Mouse (Mus musculus) heart, embryonic 13.5 days (tissue): Measurements from ENCODE around the gene Kcnn3. TPM values are rescaled to one million over a fixed set of nuclear protein-coding genes. Genes with fewer than 3 reads are reported as not detected.

Source experiments
- ATAC-seq: fragments of 200-750 bp; cut with Nextera tagmentation; 2 replicates; pipeline ENCODE4 v1.8.0; 2017; ENCODE audit warnings: moderate TSS enrichment; ENCODE audit not compliant: insufficient number of reproducible peaks, low FRiP score, low TSS enrichment; ENCODE audit errors: extremely low read depth
- H3K27ac ChIP-seq: fragments of 300-500 bp; sonication (generic); replicated peaks from 2 replicates; pipeline ENCODE4 v1.5.1; 2015; ENCODE audit warnings: moderate library complexity, mild to moderate bottlenecking, inconsistent platforms
- H3K27me3 ChIP-seq: fragments of 300-500 bp; sonication (generic); replicated peaks from 2 replicates; pipeline ENCODE4 v1.6.1; 2015; ENCODE audit warnings: mild to moderate bottlenecking, inconsistent platforms
- H3K36me3 ChIP-seq: fragments of 300-500 bp; sonication (generic); 2 replicates; pipeline ENCODE4 v1.6.1; 2015; ENCODE audit warnings: mild to moderate bottlenecking, inconsistent platforms
- H3K4me1 ChIP-seq: fragments of 300-500 bp; sonication (generic); 2 replicates; pipeline ENCODE4 v1.6.1; 2015; ENCODE audit warnings: inconsistent platforms
- H3K4me2 ChIP-seq: fragments of 300-500 bp; sonication (generic); 2 replicates; pipeline ENCODE4 v1.6.1; 2015; ENCODE audit warnings: inconsistent platforms, mild to moderate bottlenecking, moderate library complexity
- H3K4me3 ChIP-seq: fragments of 300-500 bp; sonication (generic); 2 replicates; pipeline ENCODE4 v1.5.1; 2015; ENCODE audit warnings: moderate library complexity, mild to moderate bottlenecking, inconsistent platforms
- H3K9ac ChIP-seq: fragments of 300-500 bp; sonication (generic); 2 replicates; pipeline ENCODE4 v1.6.1; 2015; ENCODE audit warnings: inconsistent platforms, mild to moderate bottlenecking, moderate library complexity
- H3K9me3 ChIP-seq: fragments of 300-500 bp; sonication (generic); 2 replicates; pipeline ENCODE4 v1.6.1; 2016; ENCODE audit warnings: inconsistent platforms
- WGBS: fragments of 180-500 bp; shearing (Covaris S2); methylation state at CpG from one replicate; pipeline ENCODE4 v1.1.7; 2015; ENCODE audit warnings: mixed read lengths; 5-methylcytosine and 5-hydroxymethylcytosine counted together
- polyA plus RNA-seq: library from polyadenylated mRNA; unstranded; fragments of >200 nt; fragmentation: Nextera tagmentation; extraction: Ambion mirVana; gene quantifications from 2 replicates; pipeline ENCODE4 v1.2.1, GENCODE M21; 2015

Kcnn3 gene
- polyA plus RNA-seq, 1 experiment from 2014 or later: 2.3 TPM

DNA sequence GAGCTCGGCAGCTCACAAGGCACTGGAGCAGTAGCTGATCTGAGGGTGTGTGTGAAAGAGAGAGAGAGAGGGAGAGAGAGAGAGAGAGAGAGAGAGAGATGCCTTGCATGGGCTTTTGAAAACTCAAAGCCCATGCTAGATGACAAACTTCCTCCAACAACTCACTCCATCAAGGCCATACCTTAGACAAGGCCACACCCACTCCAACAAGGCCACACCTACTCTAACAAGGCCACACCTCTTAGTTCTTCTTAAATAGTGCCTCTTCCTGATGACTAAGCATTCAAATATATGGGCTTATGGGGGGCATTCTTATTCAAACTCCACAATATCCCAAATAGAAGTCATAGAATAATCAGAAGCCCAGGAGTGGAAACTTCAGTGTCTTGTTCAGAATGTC is 49.1 kb downstream of the Kcnn3 start:
- H3K4me1 ChIP-seq: peaks cover 8% of the 10 kb centered on the region
- H3K9ac ChIP-seq: no peak overlapping the region
- ATAC-seq: no peak
- H3K4me3 ChIP-seq: no peak overlapping the region
- 84% methylated on average over 1 of the region's 1 CpGs for WGBS
- H3K27ac ChIP-seq: no peak overlapping the region
- H3K36me3 ChIP-seq: no peaks in the 10 kb centered on the region
- H3K9me3 ChIP-seq: no peaks in the 10 kb centered on the region
- H3K27me3 ChIP-seq: peaks cover 49% of the 10 kb centered on the region
- no peak overlapping the region for H3K4me2 ChIP-seq

DNA sequence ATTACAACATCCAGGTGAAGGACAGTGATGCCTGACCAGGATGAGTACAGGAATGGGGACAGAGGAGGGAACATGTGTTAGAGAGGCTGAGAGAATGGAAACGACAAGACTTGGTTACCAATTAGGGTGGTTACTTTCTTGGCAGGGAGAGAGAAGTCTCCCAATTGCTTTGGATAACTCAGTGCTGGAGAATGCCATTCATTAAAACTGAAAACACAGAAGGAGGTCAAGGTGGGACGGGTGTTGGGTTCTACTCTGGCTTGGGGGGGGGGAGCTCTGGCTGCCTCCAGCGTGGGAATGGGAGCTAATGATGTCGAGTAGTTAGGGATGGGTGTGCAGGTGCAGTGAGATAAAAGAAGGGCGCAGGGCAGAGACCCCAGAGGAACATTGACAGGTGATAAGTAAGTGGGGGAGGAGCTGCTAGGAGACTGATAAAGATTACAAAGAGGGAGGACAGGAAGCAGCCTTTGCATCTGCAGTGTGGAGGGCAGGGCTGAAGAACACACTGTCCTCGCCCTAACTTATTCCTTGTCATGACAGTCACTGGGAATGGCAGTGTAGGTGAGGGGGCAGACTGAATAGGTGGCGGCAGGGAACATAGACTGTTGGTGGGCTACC is 49.9 kb downstream of the Kcnn3 start:
- Histone ChIP-seq H3K27ac (no peak overlapping the region), H3K27me3 (peaks cover 49% of the 10 kb centered on the region), H3K9ac (no peak overlapping the region), H3K4me3 (no peak overlapping the region), H3K4me1 (peaks cover 8% of the 10 kb centered on the region), H3K4me2 (no peak overlapping the region), H3K36me3 (no peaks in the 10 kb centered on the region), H3K9me3 (no peaks in the 10 kb centered on the region)
- 12% methylated on average over 7 of the region's 7 CpGs for WGBS
- no peak for ATAC-seq

DNA sequence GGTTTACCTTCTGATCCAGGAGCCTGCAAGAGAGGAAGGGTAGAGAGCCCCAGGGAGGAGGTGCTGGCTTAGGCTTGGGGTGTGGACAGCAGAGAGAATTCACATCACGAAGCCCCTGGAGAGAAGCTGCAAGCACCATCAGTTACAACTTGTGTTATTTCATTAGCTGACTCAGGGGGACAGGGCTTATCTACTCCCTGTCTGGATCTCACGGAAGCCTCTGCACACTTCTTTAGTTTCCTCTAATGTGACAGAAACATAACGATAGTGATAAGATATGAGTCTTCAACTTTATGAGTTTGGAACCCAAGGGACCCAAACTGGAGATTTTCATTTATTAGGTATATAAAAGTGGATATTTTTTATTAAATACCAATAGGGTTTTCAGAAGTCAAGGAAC is 50.4 kb downstream of the Kcnn3 start:
- no peaks in the 10 kb centered on the region for H3K9me3 ChIP-seq
- H3K27me3 ChIP-seq: peaks cover 49% of the 10 kb centered on the region
- 6% methylated on average over 3 of the region's 3 CpGs for WGBS
- no peak overlapping the region for H3K9ac ChIP-seq
- no peak for ATAC-seq
- no peak overlapping the region for H3K27ac ChIP-seq
- H3K36me3 ChIP-seq: no peaks in the 10 kb centered on the region
- no peak overlapping the region for H3K4me3 ChIP-seq
- H3K4me2 ChIP-seq: no peak overlapping the region
- H3K4me1 ChIP-seq: peaks cover 8% of the 10 kb centered on the region

DNA sequence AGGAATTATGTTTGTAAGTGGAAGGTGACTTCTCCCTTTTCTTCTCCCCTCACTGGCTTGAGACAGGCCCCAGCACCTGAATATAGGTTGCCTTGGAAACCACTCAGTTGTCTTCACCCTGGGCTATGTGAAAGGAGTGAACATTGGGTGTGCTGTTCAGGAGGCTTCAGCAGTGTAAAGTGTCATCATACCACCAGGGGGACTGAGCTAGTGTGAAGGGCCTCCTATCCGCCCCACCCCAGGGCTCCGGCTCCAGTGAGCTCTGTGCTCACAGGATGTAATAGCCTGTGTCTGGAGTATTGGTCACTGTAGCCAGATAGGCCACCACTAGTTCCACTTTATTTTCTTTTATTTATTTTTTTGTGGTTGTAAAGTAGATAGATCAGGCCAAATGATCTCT is 54.3 kb downstream of the Kcnn3 start:
- Histone ChIP-seq H3K4me3 (no peak overlapping the region), H3K9ac (no peak overlapping the region), H3K27me3 (peaks cover 50% of the 10 kb centered on the region), H3K4me1 (peaks cover 8% of the 10 kb centered on the region), H3K9me3 (no peaks in the 10 kb centered on the region), H3K36me3 (no peaks in the 10 kb centered on the region), H3K4me2 (no peak overlapping the region), H3K27ac (no peak overlapping the region)
- 35% methylated on average over 2 of the region's 2 CpGs for WGBS
- ATAC-seq: no peak

DNA sequence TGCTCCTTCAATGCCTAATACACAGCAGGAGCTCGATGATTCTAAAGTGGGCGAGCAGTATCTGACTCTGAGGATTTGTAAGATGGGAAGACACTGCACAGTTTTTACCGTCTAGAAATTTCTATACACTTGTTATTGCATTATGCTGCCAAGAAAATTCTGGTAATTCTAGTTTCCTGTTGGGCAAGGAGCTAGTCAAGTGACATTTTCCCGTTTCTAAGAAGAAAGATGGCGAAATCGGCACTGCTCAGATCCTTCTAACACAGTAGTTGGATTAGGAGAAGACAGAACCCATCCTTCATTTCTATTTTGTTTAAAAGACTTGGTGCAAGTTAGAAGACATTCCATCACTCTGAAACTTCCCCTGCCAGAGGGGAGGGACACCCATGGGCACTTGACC is 56.4 kb downstream of the Kcnn3 start:
- Histone ChIP-seq H3K9ac (no peak overlapping the region), H3K4me1 (no peaks in the 10 kb centered on the region), H3K4me3 (no peak overlapping the region), H3K9me3 (no peaks in the 10 kb centered on the region), H3K27ac (no peak overlapping the region), H3K4me2 (no peak overlapping the region), H3K36me3 (no peaks in the 10 kb centered on the region), H3K27me3 (peaks cover 39% of the 10 kb centered on the region)
- WGBS: 87% methylated on average over 6 of the region's 6 CpGs
- no peak for ATAC-seq

DNA sequence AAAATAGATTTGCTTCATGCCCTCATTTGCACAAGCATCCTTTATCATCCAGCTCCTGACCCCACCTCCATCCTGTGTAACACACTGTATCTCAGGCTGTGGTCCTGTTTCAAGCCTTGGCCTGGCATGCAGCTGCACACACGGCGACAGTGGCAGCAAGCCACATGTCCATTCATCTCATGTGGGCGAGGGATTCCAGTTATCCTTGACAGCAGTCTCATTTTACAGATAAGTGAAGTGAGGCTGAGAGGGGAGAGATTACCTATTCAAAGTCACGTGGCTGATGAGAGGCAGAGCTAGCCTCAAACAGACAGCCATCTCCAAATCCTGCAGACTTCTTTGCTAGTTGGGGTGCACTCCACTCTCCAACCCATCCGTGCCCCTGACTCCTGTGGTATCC is 57.2 kb downstream of the Kcnn3 start:
- no peak for ATAC-seq
- no peaks in the 10 kb centered on the region for H3K36me3 ChIP-seq
- H3K4me3 ChIP-seq: no peak overlapping the region
- no peaks in the 10 kb centered on the region for H3K4me1 ChIP-seq
- H3K27ac ChIP-seq: no peak overlapping the region
- no peak overlapping the region for H3K4me2 ChIP-seq
- 32% methylated on average over 5 of the region's 5 CpGs for WGBS
- H3K9ac ChIP-seq: no peak overlapping the region
- peaks cover 32% of the 10 kb centered on the region for H3K27me3 ChIP-seq
- H3K9me3 ChIP-seq: no peaks in the 10 kb centered on the region

DNA sequence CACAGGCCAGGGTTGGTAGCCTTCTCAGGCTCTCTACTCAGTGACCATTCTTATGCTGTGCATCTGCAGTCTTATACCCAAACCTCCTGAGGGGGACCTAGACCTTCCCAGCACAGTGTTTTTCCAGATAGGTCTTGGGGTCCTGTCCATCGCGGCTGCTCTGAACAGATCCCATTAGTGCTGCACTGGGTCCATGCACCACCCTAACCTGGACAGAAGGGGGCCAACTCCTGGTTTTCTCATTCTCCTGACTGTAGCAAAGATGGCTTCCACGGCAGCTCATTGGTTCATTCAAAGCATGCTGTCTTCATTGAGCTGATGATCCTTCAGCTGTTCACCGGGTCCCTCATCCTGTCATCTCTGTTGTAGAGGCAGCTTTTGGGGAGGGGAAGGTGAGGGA is 58.1 kb downstream of the Kcnn3 start:
- H3K27me3 ChIP-seq: peaks cover 23% of the 10 kb centered on the region
- no peaks in the 10 kb centered on the region for H3K9me3 ChIP-seq
- WGBS: 68% methylated on average over 4 of the region's 4 CpGs
- no peak for ATAC-seq
- H3K36me3 ChIP-seq: no peaks in the 10 kb centered on the region
- no peak overlapping the region for H3K4me3 ChIP-seq
- no peak overlapping the region for H3K9ac ChIP-seq
- H3K4me2 ChIP-seq: no peak overlapping the region
- H3K4me1 ChIP-seq: no peaks in the 10 kb centered on the region
- no peak overlapping the region for H3K27ac ChIP-seq

DNA sequence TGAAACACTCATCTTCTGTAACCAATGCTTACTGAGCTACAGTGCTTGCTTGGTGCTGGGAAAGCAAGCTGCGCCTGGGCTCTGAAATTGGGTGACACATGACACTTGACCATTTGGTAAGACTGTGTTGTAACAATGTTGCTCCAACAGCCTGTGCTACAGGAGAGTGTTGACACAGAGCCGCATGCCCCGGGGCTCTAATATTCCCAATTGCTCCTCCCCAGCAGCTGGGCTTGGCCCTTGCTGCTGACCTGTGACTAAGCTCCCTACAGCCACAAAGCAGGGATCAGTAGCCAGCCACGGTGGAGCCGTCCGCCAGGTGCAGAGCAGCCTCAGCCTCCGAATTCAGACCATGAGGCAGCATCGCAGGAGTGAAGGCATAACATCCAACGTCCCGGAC is 58.8 kb downstream of the Kcnn3 start:
- no peaks in the 10 kb centered on the region for H3K9me3 ChIP-seq
- H3K27ac ChIP-seq: no peak overlapping the region
- no peak for ATAC-seq
- no peak overlapping the region for H3K4me2 ChIP-seq
- no peaks in the 10 kb centered on the region for H3K36me3 ChIP-seq
- no peak overlapping the region for H3K9ac ChIP-seq
- 57% methylated on average over 10 of the region's 10 CpGs for WGBS
- no peak overlapping the region for H3K4me3 ChIP-seq
- no peaks in the 10 kb centered on the region; the same call in 1 of the 2 replicates for H3K4me1 ChIP-seq
- peaks cover 22% of the 10 kb centered on the region for H3K27me3 ChIP-seq

DNA sequence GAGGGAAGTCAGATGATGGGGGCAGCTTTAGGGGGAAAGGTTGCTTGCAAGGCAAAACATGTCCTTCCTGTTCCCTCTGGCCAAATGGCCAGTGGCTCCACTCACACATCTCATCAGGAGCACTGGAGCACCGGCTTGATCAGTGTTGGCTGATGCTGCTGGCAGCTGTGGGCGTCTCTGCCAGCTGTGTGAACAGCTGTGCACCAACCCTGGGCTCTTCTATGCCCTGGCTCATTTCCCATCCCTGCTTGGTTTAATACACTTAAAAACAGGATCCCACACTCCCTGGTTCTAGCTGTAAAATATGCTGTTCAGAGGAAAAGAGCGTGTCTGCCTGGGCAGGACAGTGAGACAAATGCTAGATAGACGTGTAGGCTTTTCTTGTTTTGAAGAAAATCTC is 64.3 kb downstream of the Kcnn3 start:
- 53% methylated on average over 4 of the region's 4 CpGs for WGBS
- no peak for ATAC-seq

DNA sequence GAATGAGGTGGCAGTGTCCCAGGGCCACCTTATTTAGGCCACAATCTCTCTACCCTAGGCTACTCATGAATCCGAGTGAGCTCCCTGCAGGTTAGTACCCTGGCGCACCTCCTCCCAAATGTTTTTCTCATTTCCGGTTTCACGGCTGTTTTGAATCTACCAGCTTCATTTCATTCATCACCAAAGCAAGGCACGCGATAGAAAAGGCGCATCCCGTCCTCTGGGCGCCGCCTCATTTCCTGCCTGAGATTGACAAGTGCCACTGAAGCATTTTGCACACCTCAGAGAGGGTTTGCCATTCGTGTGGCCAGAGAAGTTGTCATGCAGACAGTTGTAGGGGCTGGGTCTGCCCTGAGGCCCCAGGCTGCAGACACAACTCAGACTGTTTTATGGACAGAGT is 68.5 kb downstream of the Kcnn3 start:
- no peak for ATAC-seq
- Histone ChIP-seq H3K4me2 (no peak overlapping the region), H3K27me3 (peaks cover 6% of the 10 kb centered on the region; the same call in 1 of the 2 replicates), H3K36me3 (no peaks in the 10 kb centered on the region), H3K9me3 (no peaks in the 10 kb centered on the region), H3K27ac (no peak overlapping the region), H3K4me1 (peaks cover 23% of the 10 kb centered on the region), H3K4me3 (no peak overlapping the region), H3K9ac (no peak overlapping the region)
- WGBS: 75% methylated on average over 11 of the region's 11 CpGs

More for the DNA sequence above, 64.3 kb downstream of the Kcnn3 start:
- Histone ChIP-seq H3K9ac (no peak overlapping the region), H3K4me1 (no peaks in the 10 kb centered on the region; the same call in 1 of the 2 replicates), H3K27me3 (peaks cover 12% of the 10 kb centered on the region), H3K4me2 (no peak overlapping the region), H3K36me3 (no peaks in the 10 kb centered on the region), H3K9me3 (no peaks in the 10 kb centered on the region), H3K4me3 (no peak overlapping the region), H3K27ac (no peak overlapping the region)

DNA sequence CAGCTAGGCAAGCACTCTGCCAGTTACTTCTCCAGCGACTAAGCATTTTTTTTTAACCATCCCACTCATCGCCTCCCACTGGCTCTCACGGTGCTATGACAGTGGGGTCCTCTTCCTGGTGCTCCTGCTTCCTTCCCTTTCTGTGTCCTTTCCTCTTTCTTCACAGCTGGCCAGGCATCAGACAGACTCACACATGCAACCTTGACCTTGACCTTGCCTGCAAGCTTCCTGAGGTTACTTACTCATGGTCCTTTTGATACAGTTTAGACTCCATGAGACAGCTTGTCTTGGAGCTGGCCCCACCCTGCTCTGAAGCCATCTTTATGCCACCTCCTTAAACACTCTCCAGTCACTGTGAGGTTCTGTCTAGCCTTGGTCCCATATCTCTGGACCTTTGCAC is 69.4 kb downstream of the Kcnn3 start:
- 63% methylated on average over 3 of the region's 3 CpGs for WGBS
- H3K9me3 ChIP-seq: no peaks in the 10 kb centered on the region
- H3K9ac ChIP-seq: no peak overlapping the region
- H3K36me3 ChIP-seq: no peaks in the 10 kb centered on the region
- H3K4me3 ChIP-seq: no peak overlapping the region
- ATAC-seq: no peak
- no peak overlapping the region for H3K4me2 ChIP-seq
- peaks cover 26% of the 10 kb centered on the region for H3K4me1 ChIP-seq
- H3K27ac ChIP-seq: no peak overlapping the region
- H3K27me3 ChIP-seq: 0 out of 2 replicates have a peak, but pooled peaks cover 10% of the 10 kb centered on the region

DNA sequence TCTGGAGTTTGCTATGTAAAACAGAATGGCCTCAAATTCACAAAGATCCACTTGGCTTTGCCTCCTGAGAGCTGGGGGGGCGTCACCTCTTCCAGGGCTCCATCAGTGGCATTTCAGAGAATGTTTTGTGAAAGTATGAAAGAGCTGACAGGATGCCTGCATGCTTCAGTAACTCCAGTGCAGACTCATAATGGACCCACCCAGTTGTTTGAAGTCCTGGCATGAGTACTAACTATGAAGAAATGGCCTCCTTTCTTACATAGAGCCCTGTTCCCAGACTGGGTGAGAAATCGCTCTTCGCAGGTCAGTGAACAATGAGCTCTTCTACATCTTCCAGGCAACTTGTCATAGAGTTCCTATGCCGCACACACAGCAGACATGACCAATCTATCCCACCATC is 70.4 kb downstream of the Kcnn3 start:
- Histone ChIP-seq H3K27ac (no peak overlapping the region), H3K27me3 (0 out of 2 replicates have a peak, but pooled peaks cover 14% of the 10 kb centered on the region), H3K4me3 (no peak overlapping the region), H3K9me3 (no peaks in the 10 kb centered on the region), H3K36me3 (no peaks in the 10 kb centered on the region), H3K4me2 (no peak overlapping the region), H3K4me1 (peaks cover 26% of the 10 kb centered on the region), H3K9ac (no peak overlapping the region)
- WGBS: 85% methylated on average over 4 of the region's 4 CpGs
- ATAC-seq: no peak
